Mouse (Mus musculus): ENCODE data around the gene Mtch1.

Mtch1 gene

GRCm38 (mm10) chr17:29361982-29362691 is 14.4 kb upstream of the Mtch1 start:
- DNase-seq (ENCODE audit: low read depth, low spot score), result peak; percentile 67

GRCm38 (mm10) chr17:29360761-29361221 is 13.1 kb upstream of the Mtch1 start, which contains the start of gene Fgd2:
Gene Fgd2, plus strand, starts transcription at chr17:29360914.
- peak; percentile 81 for DNase-seq (ENCODE audit: low read depth, low spot score)

- DNase-seq (ENCODE audit: low read depth, low spot score), result no peak
These were observed 11.2 kb upstream of the Mtch1 start for GRCm38 (mm10) chr17:29358928-29359327.

GRCm38 (mm10) chr17:29356882-29357281 is 9.1 kb upstream of the Mtch1 start:
- no peak for DNase-seq (ENCODE audit: low read depth, low spot score)

- peak; percentile 76 for DNase-seq (ENCODE audit: low read depth, low spot score)
These were observed 8.7 kb upstream of the Mtch1 start for GRCm38 (mm10) chr17:29356479-29356856.

- peak; percentile 45 for DNase-seq (ENCODE audit: low read depth, low spot score)
These were observed 8.2 kb upstream of the Mtch1 start for GRCm38 (mm10) chr17:29355841-29356478.

- DNase-seq (ENCODE audit: low read depth, low spot score), result no peak
These were observed 7.7 kb upstream of the Mtch1 start for GRCm38 (mm10) chr17:29355461-29355840.

- peak; percentile 75 for DNase-seq (ENCODE audit: low read depth, low spot score)
These were observed 3.3 kb upstream of the Mtch1 start for GRCm38 (mm10) chr17:29351056-29351455.

- DNase-seq (ENCODE audit: low read depth, low spot score), result no peak
These were observed 1.3 kb upstream of the Mtch1 start for GRCm38 (mm10) chr17:29348996-29349395.

- DNase-seq (ENCODE audit: low read depth, low spot score), result peak; percentile 47
These were observed 549 bp downstream of the Mtch1 start for GRCm38 (mm10) chr17:29347126-29347644.

- no peak for DNase-seq (ENCODE audit: low read depth, low spot score)
These were observed 1.1 kb downstream of the Mtch1 start for GRCm38 (mm10) chr17:29346496-29347125.

- no peak for DNase-seq (ENCODE audit: low read depth, low spot score)
These were observed 2.5 kb downstream of the Mtch1 start for GRCm38 (mm10) chr17:29345272-29345671.

GRCm38 (mm10) chr17:29343241-29343640 is 4.5 kb downstream of the Mtch1 start:
- no peak for DNase-seq (ENCODE audit: low read depth, low spot score)

- DNase-seq (ENCODE audit: low read depth, low spot score), result no peak
These were observed 5.5 kb downstream of the Mtch1 start for GRCm38 (mm10) chr17:29342010-29342910.

- peak; percentile 66 for DNase-seq (ENCODE audit: low read depth, low spot score)
These were observed 6.1 kb downstream of the Mtch1 start for GRCm38 (mm10) chr17:29341591-29342003.

GRCm38 (mm10) chr17:29340406-29341261 is 7.1 kb downstream of the Mtch1 start:
- no peak for DNase-seq (ENCODE audit: low read depth, low spot score)

GRCm38 (mm10) chr17:29339170-29339768 is 8.5 kb downstream of the Mtch1 start:
- no peak for DNase-seq (ENCODE audit: low read depth, low spot score)

GRCm38 (mm10) chr17:29337979-29338823 is 9.5 kb downstream of the Mtch1 start:
- no peak for DNase-seq (ENCODE audit: low read depth, low spot score)

Data from ZHBTc4 (cell line).